Mouse (Mus musculus): ENCODE measurements around the gene Tff3. TPM values are rescaled to one million over a fixed set of nuclear protein-coding genes. Genes with fewer than 3 reads are reported as not detected.

The Tff3 gene
- polyA plus RNA-seq, 1 experiment from 2014 or later, result not detected

- Histone ChIP-seq H3K9ac (no peak overlapping the region), H3K4me2 (no peak overlapping the region), H3K4me3 (ENCODE audit: low read depth, low read length) (no peak overlapping the region), H3K4me1 (ENCODE audit: insufficient read depth) (peaks cover 22% of the 10 kb centered on the region), H3K27ac (ENCODE audit: low read depth) (no peak overlapping the region), H3K27me3 (ENCODE audit: insufficient read depth, low read length) (no peaks in the 10 kb centered on the region), H3K36me3 (ENCODE audit: insufficient read depth) (no peaks in the 10 kb centered on the region), H3K9me3 (ENCODE audit: low read depth, low read length) (no peaks in the 10 kb centered on the region)
- 82% methylated on average over 5 of the region's 5 CpGs for WGBS
- DNase-seq (no peak), ATAC-seq (ENCODE audit: insufficient read depth) (no peak)
- TF ChIP-seq CTCF (IDR thresholded peaks at IDR 0.05; ENCODE audit: low read depth), result no peak
Measured at GRCm38 (mm10) chr17:31075471-31075870, 54.0 kb downstream of the Tff3 start.

Other genes starting within 250 kb of the Tff3 start
- gene Glp1r, start 227.8 kb downstream of the Tff3 start, polyA plus RNA-seq (2014; fragmentation: Nextera tagmentation; extraction: Ambion mirVana), result 4.7 and 6.1 TPM in 2 replicates
- gene Umodl1, start 175.0 kb downstream of the Tff3 start, polyA plus RNA-seq (2014; fragmentation: Nextera tagmentation; extraction: Ambion mirVana), result not detected in 2 replicates
- gene Abcg1, start 72.0 kb downstream of the Tff3 start, polyA plus RNA-seq (2014; fragmentation: Nextera tagmentation; extraction: Ambion mirVana), result 8.4 and 9.6 TPM in 2 replicates
- gene Tff2, start 14.6 kb upstream of the Tff3 start, polyA plus RNA-seq (2014; fragmentation: Nextera tagmentation; extraction: Ambion mirVana), result not detected in 2 replicates
- gene Tff1, start 35.6 kb upstream of the Tff3 start, polyA plus RNA-seq (2014; fragmentation: Nextera tagmentation; extraction: Ambion mirVana), result not detected in 2 replicates
- not detected in 2 replicates for gene Tmprss3, start 69.3 kb upstream of the Tff3 start, polyA plus RNA-seq (2014; fragmentation: Nextera tagmentation; extraction: Ambion mirVana)
- 0.26 and 0.64 TPM in 2 replicates for gene Ubash3a, start 78.2 kb upstream of the Tff3 start, polyA plus RNA-seq (2014; fragmentation: Nextera tagmentation; extraction: Ambion mirVana)
- 0.78 and 0.86 TPM in 2 replicates for gene Rsph1, start 147.7 kb upstream of the Tff3 start, polyA plus RNA-seq (2014; fragmentation: Nextera tagmentation; extraction: Ambion mirVana)
- gene Slc37a1, start 157.1 kb upstream of the Tff3 start, polyA plus RNA-seq (2014; fragmentation: Nextera tagmentation; extraction: Ambion mirVana), result 5.9 and 6.9 TPM in 2 replicates

Measured in lung, embryonic 14.5 days (tissue).